Mouse (Mus musculus) neural tube, embryonic 10.5 days (tissue): ENCODE results near the gene Olfr655.

ENCODE experiments used
- DNase-seq: peaks from one replicate; pipeline ENCODE4 v3.0.0-alpha.2; 2017; ENCODE audit warnings: low spot score; ENCODE audit errors: extremely low spot score

Olfr655 gene

GRCm38 (mm10) chr7:104601679-104602078 lies at the start of gene Olfr655:
Gene Olfr655, minus strand, starts transcription at chr7:104601779.
- DNase-seq, result no peak

- DNase-seq, result peak; percentile 58
Measured at GRCm38 (mm10) chr7:104646841-104647482, 45.4 kb upstream of the Olfr655 start, which contains the start of gene Olfr658. Gene Olfr658, minus strand, starts transcription at chr7:104647305.

DNA sequence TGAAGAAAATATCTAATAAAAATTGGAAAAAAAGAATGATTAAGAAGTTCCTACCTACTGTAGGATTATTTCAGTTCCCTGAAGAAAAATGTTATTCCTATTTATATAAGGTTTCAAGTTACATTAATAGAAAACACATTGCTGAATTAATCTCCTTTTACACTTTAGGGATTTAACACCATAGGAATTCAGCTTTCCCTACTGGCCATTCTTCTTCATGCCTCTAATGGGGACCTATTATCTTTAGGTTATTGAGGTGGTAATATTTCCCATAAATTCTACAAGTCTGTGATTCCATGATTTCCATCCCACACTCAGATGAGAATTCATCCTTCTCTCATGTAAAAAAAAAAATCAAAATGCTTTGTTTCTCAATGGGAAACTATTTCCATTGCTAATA lies 22.9 kb upstream of the Olfr655 start, which contains the start of gene Olfr657:
Olfr657 (plus strand) TSS at position 301 of the 400 bp plus-strand sequence.
- no peak for DNase-seq

- no peak for DNase-seq
Measured at GRCm38 (mm10) chr7:104613655-104614054, 12.1 kb upstream of the Olfr655 start, which contains the start of gene Olfr656. Gene Olfr656, plus strand, starts transcription at chr7:104613955.

GRCm38 (mm10) chr7:104604727-104605126 lies 3.1 kb upstream of the Olfr655 start:
- no peak for DNase-seq

DNA sequence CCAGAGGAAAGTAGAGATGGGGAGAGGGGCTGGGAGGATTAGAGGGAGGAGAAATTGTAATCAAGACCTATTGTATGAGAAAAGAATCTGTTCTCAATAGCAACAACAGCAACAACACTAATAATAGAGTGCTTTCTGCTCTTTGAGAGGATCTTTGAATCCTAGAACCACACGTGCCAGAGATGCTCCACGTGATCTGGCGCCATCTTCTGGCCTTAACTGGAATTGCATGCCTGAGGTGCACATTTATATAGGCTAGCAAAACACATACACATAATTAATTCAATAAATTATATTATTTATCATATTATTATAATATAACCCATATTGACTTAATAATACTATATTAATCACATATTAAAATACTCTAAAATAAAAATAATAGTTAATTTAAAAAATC lies 1.6 kb upstream of the Olfr655 start:
- peak; percentile 47 for DNase-seq

DNA sequence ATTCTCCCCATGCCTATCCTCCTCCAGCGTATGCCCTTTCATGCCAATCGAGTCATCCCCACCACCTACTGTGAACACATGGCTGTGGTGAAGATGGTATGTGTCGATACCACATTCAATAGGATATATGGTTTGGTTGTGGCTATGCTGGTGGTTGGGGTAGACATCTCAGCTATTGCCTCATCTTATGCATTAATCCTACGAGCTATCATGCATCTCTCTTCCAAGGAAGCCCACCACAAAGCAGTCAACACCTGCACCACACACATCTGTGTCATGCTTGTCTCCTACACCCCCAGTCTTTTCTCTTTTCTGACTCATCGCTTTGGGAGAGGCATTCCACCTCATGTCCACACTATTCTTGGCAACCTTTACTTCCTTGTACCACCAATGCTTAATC lies 13.3 kb downstream of the Olfr655 start:
- DNase-seq, result no peak

GRCm38 (mm10) chr7:104586725-104587124 lies 14.9 kb downstream of the Olfr655 start, which contains the start of gene Olfr654:
Gene Olfr654, plus strand, starts transcription at chr7:104587025.
- no peak for DNase-seq

GRCm38 (mm10) chr7:104581429-104581828 lies 20.1 kb downstream of the Olfr655 start:
- DNase-seq, result no peak

DNA sequence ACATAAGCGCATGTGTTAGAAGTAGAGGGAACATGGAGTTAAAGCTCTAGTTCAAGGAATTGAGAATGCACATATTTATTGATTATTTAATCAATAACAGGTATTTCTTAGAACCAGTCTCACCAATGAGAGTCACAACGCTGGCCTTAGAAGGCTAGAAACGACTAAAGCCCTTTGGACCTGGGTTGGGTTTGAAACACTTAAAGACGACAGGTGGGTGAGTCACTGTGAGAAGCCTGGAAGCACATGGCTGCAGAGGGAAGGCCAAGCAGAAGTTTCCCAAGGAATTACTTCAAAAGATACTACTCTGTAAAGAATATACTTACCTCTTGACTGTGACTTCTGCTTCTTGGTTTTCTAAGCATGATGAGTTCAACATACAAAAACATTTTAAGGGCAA lies 20.7 kb downstream of the Olfr655 start:
- no peak for DNase-seq

DNA sequence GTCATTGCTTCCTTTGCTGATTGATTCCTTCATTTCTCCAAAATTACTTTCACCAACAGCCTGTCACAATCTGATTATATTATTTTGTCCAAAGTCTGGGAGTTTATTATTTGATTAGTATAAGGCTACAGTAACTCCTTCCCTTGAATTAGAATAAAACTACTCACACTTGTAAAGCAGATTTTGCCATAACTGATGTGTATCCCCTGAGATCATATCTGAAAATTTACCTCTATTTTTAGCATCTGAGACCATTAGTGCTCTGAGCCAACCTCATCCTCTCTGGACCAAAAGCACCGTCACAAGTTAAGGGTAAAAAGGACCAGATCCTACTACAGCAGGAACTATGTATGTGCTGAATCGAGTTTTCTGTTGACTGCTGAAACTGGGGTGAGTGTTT lies 24.6 kb downstream of the Olfr655 start, which contains the start of gene Olfr653:
Olfr653 (plus strand) TSS at position 301 of the 400 bp plus-strand sequence.
- no peak for DNase-seq

- no peak for DNase-seq
Measured at GRCm38 (mm10) chr7:104560601-104561000, 41.0 kb downstream of the Olfr655 start, which contains the start of gene Olfr652. Gene Olfr652, plus strand, starts transcription at chr7:104560901.

- DNase-seq, result no peak
Measured at GRCm38 (mm10) chr7:104552700-104553099, 48.9 kb downstream of the Olfr655 start.

DNA sequence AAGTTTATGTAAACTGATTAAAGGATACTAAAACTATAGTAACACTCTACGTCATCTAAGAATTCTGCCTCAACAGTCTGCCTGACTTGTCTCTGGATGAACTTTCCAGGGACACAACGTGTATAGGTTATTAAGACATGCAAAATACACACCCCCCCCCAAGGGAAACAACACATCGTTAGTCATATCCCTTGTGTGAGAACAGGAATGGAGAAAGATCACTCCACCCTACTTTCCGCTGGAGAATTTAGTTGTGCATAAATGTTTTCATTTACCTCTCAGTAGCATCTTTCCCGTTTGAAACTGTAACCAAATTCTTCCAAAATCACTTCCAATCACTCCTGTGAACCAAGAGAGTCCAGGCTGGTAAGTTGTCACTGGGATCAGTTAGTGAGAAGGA lies 51.7 kb downstream of the Olfr655 start, which contains the start of gene Olfr651:
Olfr651 (plus strand) TSS at position 301 of the 400 bp plus-strand sequence.
- no peak for DNase-seq
